8 mouse cellular contexts compared by ENCODE assay signal in genomic region chr7:118448134-118448967, GRCm38 (mm10). TPM values are rescaled to one million over a fixed set of nuclear protein-coding genes. Genes with fewer than 3 reads are reported as not detected.
DNase-seq lines count a peak whose midpoint lies in the region; ATAC-seq and TF ChIP-seq lines count a peak whose summit lies in the region.

Gene Syt17 (minus strand): TSS chr7:118448222.

- peak; percentile 42; the same call in 1 of the 2 replicates for ATAC-seq in embryonic facial prominence, embryonic 12.5 days (ENCODE audit: insufficient number of reproducible peaks, insufficient read depth, low FRiP score, low TSS enrichment)
- peak; percentile 73 for ATAC-seq in midbrain, postnatal 0 days (ENCODE audit: low FRiP score)

- no peaks in the 10 kb centered on the region for H3K9me3 ChIP-seq in embryonic facial prominence, embryonic 12.5 days
- no peaks in the 10 kb centered on the region for H3K9me3 ChIP-seq in midbrain, postnatal 0 days (ENCODE audit: low read length)

- no peak within 1 kb of the TSS for H3K27ac ChIP-seq in embryonic facial prominence, embryonic 12.5 days
- no peak within 1 kb of the TSS for H3K27ac ChIP-seq in midbrain, postnatal 0 days (ENCODE audit: low read depth, low read length)

- peak; percentile 67 for TF ChIP-seq CTCF in midbrain, postnatal 0 days (IDR thresholded peaks at IDR 0.05)

- peak within 1 kb of the TSS; percentile 95 for H3K4me2 ChIP-seq in embryonic facial prominence, embryonic 12.5 days (replicated peaks)
- H3K4me2 ChIP-seq in midbrain, postnatal 0 days (ENCODE audit: low read depth, low read length, poor library complexity, severe bottlenecking) = peak within 1 kb of the TSS; percentile 89

- under 1% methylated on average over 53 of the region's 58 CpGs for WGBS in embryonic facial prominence, embryonic 12.5 days
- WGBS in midbrain, postnatal 0 days = 1% methylated on average over 51 of the region's 58 CpGs

- no peaks in the 10 kb centered on the region for H3K36me3 ChIP-seq in embryonic facial prominence, embryonic 12.5 days
- no peaks in the 10 kb centered on the region for H3K36me3 ChIP-seq in midbrain, postnatal 0 days (ENCODE audit: insufficient read depth, low read length)

- peak; percentile 55 to 86 for DNase-seq in urinary bladder, adult 18-20 months (ENCODE audit: low spot score in 2 of 2)
- no peak for DNase-seq in urinary bladder, postnatal 10 days (ENCODE audit: low spot score)
- peak; percentile 65 to 77 for DNase-seq in heart, adult 9 months (ENCODE audit: low spot score in 2 of 2)
- DNase-seq in kidney, adult 9 months = peak; percentile 68
- peak; percentile 44 for DNase-seq in liver
- DNase-seq in midbrain, postnatal 0 days (ENCODE audit: low spot score) = peak; percentile 75
- DNase-seq in testis, postnatal 10 days (ENCODE audit: low spot score) = peak; percentile 83

- peaks cover 39% of the 10 kb centered on the region for H3K27me3 ChIP-seq in embryonic facial prominence, embryonic 12.5 days
- H3K27me3 ChIP-seq in midbrain, postnatal 0 days (ENCODE audit: insufficient read depth, low read length) = no peaks in the 10 kb centered on the region

- peak within 1 kb of the TSS; percentile 59 for H3K9ac ChIP-seq in embryonic facial prominence, embryonic 12.5 days
- H3K9ac ChIP-seq in midbrain, postnatal 0 days (replicated peaks; ENCODE audit: low read length, poor library complexity, severe bottlenecking) = peak within 1 kb of the TSS; percentile 59

- peaks cover 18% of the 10 kb centered on the region; the same call in 1 of the 2 replicates for H3K4me1 ChIP-seq in embryonic facial prominence, embryonic 12.5 days
- peaks cover 11% of the 10 kb centered on the region; the same call in 1 of the 2 replicates for H3K4me1 ChIP-seq in midbrain, postnatal 0 days (ENCODE audit: insufficient read depth, low read length)

- H3K4me3 ChIP-seq in embryonic facial prominence, embryonic 12.5 days = peak within 1 kb of the TSS; percentile 61
- peak within 1 kb of the TSS; percentile 68 for H3K4me3 ChIP-seq in midbrain, postnatal 0 days (ENCODE audit: low read depth, low read length)

RNA-seq across cellular contexts. Expression of gene Syt17, which starts in this region (rescaled TPM):
- 2.5 and 2.8 TPM in 2 replicates for polyA plus RNA-seq in embryonic facial prominence, embryonic 12.5 days (2016; fragmentation: Nextera tagmentation; extraction: Ambion mirVana)
- 47.4 and 61.3 TPM in 2 replicates for total RNA-seq in midbrain, postnatal 0 days (2014; rRNA removed)
- 31.6 and 34.9 TPM in 2 replicates for polyA plus RNA-seq in midbrain, postnatal 0 days (2015; fragmentation: Nextera tagmentation; extraction: Ambion mirVana)
